Mouse (Mus musculus) testis, adult 2 months (tissue): ENCODE measurements around the gene Gpr45.

ENCODE experiments used
- CTCF ChIP-seq: fragments of 200-500 bp; IDR thresholded peaks from 2 replicates; pipeline ENCODE4 v1.5.1; 2012; ENCODE audit warnings: low read depth, mild to moderate bottlenecking, inconsistent platforms, low read length, moderate library complexity; ENCODE audit not compliant: control insufficient read depth, insufficient read depth, insufficient replicate concordance
- POLR2A ChIP-seq: fragments of 200-500 bp; IDR thresholded peaks from 2 replicates; pipeline ENCODE4 v1.6.1; 2012; ENCODE audit warnings: low read depth, mild to moderate bottlenecking, inconsistent platforms, low read length, moderate library complexity; ENCODE audit not compliant: control insufficient read depth

DNA sequence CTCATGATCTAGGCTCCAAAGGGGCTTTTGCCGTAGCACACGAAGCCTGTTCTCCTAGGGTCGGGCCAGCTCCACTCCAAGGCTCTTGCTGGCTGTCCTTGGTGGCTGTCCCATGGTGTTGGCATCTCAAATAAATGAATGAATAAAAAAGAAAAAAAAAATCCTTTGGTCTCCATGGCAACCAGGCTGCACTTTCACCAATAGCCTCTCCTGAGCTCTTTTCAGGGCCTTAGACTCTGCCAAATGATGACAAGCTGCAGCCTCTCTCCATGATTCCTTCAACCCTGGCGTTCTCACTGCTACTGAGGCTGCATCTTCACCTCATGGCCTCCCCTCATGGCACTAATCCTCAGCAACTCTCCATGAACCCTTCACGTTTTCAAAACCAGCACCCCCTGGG, 28.7 kb upstream of the Gpr45 start:
- no peak for TF ChIP-seq CTCF
- no peak for TF ChIP-seq POLR2A
